In genomic region chr14:103842896-103843295, GRCm38 (mm10) we compare ENCODE assay signal across 7 mouse cellular contexts. TPM values are rescaled to one million over a fixed set of nuclear protein-coding genes. Genes with fewer than 3 reads are reported as not detected.
DNase-seq lines count a peak whose midpoint lies in the region; ATAC-seq and TF ChIP-seq lines count a peak whose summit lies in the region.

No protein-coding gene starts in this region.

- peak overlapping the region; percentile 81 for H3K27ac ChIP-seq in lung, embryonic 16.5 days (ENCODE audit: low read length)
- H3K27ac ChIP-seq in forebrain, embryonic 14.5 days (ENCODE audit: low read depth, low read length): peak overlapping the region; percentile 36; the same call in 1 of the 2 replicates
- H3K27ac ChIP-seq in kidney, embryonic 16.5 days (ENCODE audit: low read length): peak overlapping the region; percentile 62; the same call in 1 of the 2 replicates
- 0 out of 2 replicates have a peak overlapping the region, but pooled peaks have one; percentile 59 for H3K27ac ChIP-seq in midbrain, postnatal 0 days (ENCODE audit: low read depth, low read length)

- H3K36me3 ChIP-seq in lung, embryonic 16.5 days (ENCODE audit: control insufficient read depth, insufficient read depth, low read length): no peaks in the 10 kb centered on the region
- H3K36me3 ChIP-seq in forebrain, embryonic 14.5 days (ENCODE audit: control insufficient read depth, insufficient read depth, low read length): no peaks in the 10 kb centered on the region
- H3K36me3 ChIP-seq in kidney, embryonic 16.5 days (ENCODE audit: insufficient read depth, low read length): no peaks in the 10 kb centered on the region
- H3K36me3 ChIP-seq in midbrain, postnatal 0 days (ENCODE audit: insufficient read depth, low read length): no peaks in the 10 kb centered on the region

- no peak for TF ChIP-seq CTCF in midbrain, postnatal 0 days (IDR thresholded peaks at IDR 0.05)

- H3K27me3 ChIP-seq in lung, embryonic 16.5 days (ENCODE audit: control insufficient read depth, insufficient read depth, low read depth, low read length): no peaks in the 10 kb centered on the region; the same call in 1 of the 2 replicates
- no peaks in the 10 kb centered on the region for H3K27me3 ChIP-seq in forebrain, embryonic 14.5 days (replicated peaks; ENCODE audit: control insufficient read depth, insufficient read depth, low read length)
- peaks cover 7% of the 10 kb centered on the region; the same call in 1 of the 2 replicates for H3K27me3 ChIP-seq in kidney, embryonic 16.5 days (ENCODE audit: insufficient read depth, low read length)
- no peaks in the 10 kb centered on the region for H3K27me3 ChIP-seq in midbrain, postnatal 0 days (ENCODE audit: insufficient read depth, low read length)

- H3K9ac ChIP-seq in lung, embryonic 16.5 days (ENCODE audit: low read length): peak overlapping the region; percentile 65
- H3K9ac ChIP-seq in forebrain, embryonic 14.5 days (ENCODE audit: low read length): peak overlapping the region; percentile 58
- H3K9ac ChIP-seq in kidney, embryonic 16.5 days (replicated peaks; ENCODE audit: low read length): peak overlapping the region; percentile 52
- H3K9ac ChIP-seq in midbrain, postnatal 0 days (replicated peaks; ENCODE audit: low read length, poor library complexity, severe bottlenecking): peak overlapping the region; percentile 54

- no peak for ATAC-seq in lung, embryonic 16.5 days (ENCODE audit: low read depth)
- ATAC-seq in forebrain, embryonic 14.5 days: peak; percentile 14; the same call in 1 of the 2 replicates
- no peak for ATAC-seq in kidney, embryonic 16.5 days (ENCODE audit: low FRiP score, low TSS enrichment)
- 0 out of 2 replicates have a peak, but pooled peaks have one; percentile 8 for ATAC-seq in midbrain, postnatal 0 days (ENCODE audit: low FRiP score)

- no peaks in the 10 kb centered on the region for H3K9me3 ChIP-seq in lung, embryonic 16.5 days (ENCODE audit: control insufficient read depth, low read length)
- H3K9me3 ChIP-seq in forebrain, embryonic 14.5 days (replicated peaks; ENCODE audit: control insufficient read depth, low read length): no peaks in the 10 kb centered on the region
- H3K9me3 ChIP-seq in kidney, embryonic 16.5 days (ENCODE audit: low read length): no peaks in the 10 kb centered on the region
- no peaks in the 10 kb centered on the region for H3K9me3 ChIP-seq in midbrain, postnatal 0 days (ENCODE audit: low read length)

- no peak for DNase-seq in lung, postnatal 25 days (ENCODE audit: low spot score)
- peak; percentile 40 for DNase-seq in forebrain, embryonic 14.5 days (ENCODE audit: low spot score)
- no peak for DNase-seq in midbrain, postnatal 0 days (ENCODE audit: low spot score)
- DNase-seq in layer of hippocampus, adult 11-12 months (ENCODE audit: low spot score): no peak
- DNase-seq in T-cell, adult 2 months (ENCODE audit: low spot score): no peak

- peak overlapping the region; percentile 86 for H3K4me2 ChIP-seq in lung, embryonic 16.5 days (ENCODE audit: low read depth, low read length)
- H3K4me2 ChIP-seq in forebrain, embryonic 14.5 days (ENCODE audit: low read length): peak overlapping the region; percentile 85
- peak overlapping the region; percentile 64 for H3K4me2 ChIP-seq in kidney, embryonic 16.5 days (replicated peaks; ENCODE audit: low read depth, low read length)
- H3K4me2 ChIP-seq in midbrain, postnatal 0 days (ENCODE audit: low read depth, low read length, poor library complexity, severe bottlenecking): peak overlapping the region; percentile 96

- WGBS in lung, embryonic 16.5 days: 7% methylated on average over 16 of the region's 16 CpGs
- WGBS in forebrain, embryonic 14.5 days: 7% methylated on average over 16 of the region's 16 CpGs
- WGBS in kidney, embryonic 16.5 days: 12% methylated on average over 16 of the region's 16 CpGs
- WGBS in midbrain, postnatal 0 days: 8% methylated on average over 16 of the region's 16 CpGs

- H3K4me1 ChIP-seq in lung, embryonic 16.5 days (replicated peaks; ENCODE audit: control insufficient read depth, insufficient read depth, low read length): peaks cover 5% of the 10 kb centered on the region
- peaks cover 9% of the 10 kb centered on the region for H3K4me1 ChIP-seq in forebrain, embryonic 14.5 days (ENCODE audit: control insufficient read depth, insufficient read depth, low read length)
- peaks cover 9% of the 10 kb centered on the region for H3K4me1 ChIP-seq in kidney, embryonic 16.5 days (ENCODE audit: insufficient read depth, low read length)
- no peaks in the 10 kb centered on the region for H3K4me1 ChIP-seq in midbrain, postnatal 0 days (ENCODE audit: insufficient read depth, low read length)

- H3K4me3 ChIP-seq in lung, embryonic 16.5 days (ENCODE audit: low read length): peak overlapping the region; percentile 62
- peak overlapping the region; percentile 45 for H3K4me3 ChIP-seq in forebrain, embryonic 14.5 days (ENCODE audit: low read depth, low read length)
- H3K4me3 ChIP-seq in kidney, embryonic 16.5 days (ENCODE audit: low read length): peak overlapping the region; percentile 48
- H3K4me3 ChIP-seq in midbrain, postnatal 0 days (ENCODE audit: low read depth, low read length): peak overlapping the region; percentile 43

RNA-seq across cellular contexts. Expression of gene Ednrb, which starts 1.3 kb away (rescaled TPM):
- 170 and 172 TPM in 2 replicates for polyA plus RNA-seq in lung, embryonic 16.5 days (2015; fragmentation: Nextera tagmentation; extraction: Ambion mirVana)
- 74.0 and 77.3 TPM in 2 replicates for polyA plus RNA-seq in forebrain, embryonic 14.5 days (2014; fragmentation: Nextera tagmentation; extraction: Ambion mirVana)
- 52.7 and 57.7 TPM in 2 replicates for polyA plus RNA-seq in kidney, embryonic 16.5 days (2015; fragmentation: Nextera tagmentation; extraction: Ambion mirVana)
- 151 and 174 TPM in 2 replicates for total RNA-seq in midbrain, postnatal 0 days (2014; rRNA removed)
- 122 and 134 TPM in 2 replicates for polyA plus RNA-seq in midbrain, postnatal 0 days (2015; fragmentation: Nextera tagmentation; extraction: Ambion mirVana)

Comparison
In these comparisons a context has a peak if more than half of its experiments do, and no peak if none do; other contexts are left out.
1. ATAC-seq: peak in forebrain, embryonic 14.5 days (single experiment) and midbrain, postnatal 0 days (single experiment); none in lung, embryonic 16.5 days (single experiment) and kidney, embryonic 16.5 days (single experiment).
2. Peak in every context shown above with its lines, with median percentiles within 50 percentile points of each other: H3K27ac ChIP-seq, H3K4me2 ChIP-seq, H3K4me3 ChIP-seq and H3K9ac ChIP-seq.